Mouse (Mus musculus): ENCODE data around the gene Nkx2-3. TPM values are rescaled to one million over a fixed set of nuclear protein-coding genes. Genes with fewer than 3 reads are reported as not detected.

Nkx2-3 gene
- polyA plus RNA-seq, 1 experiment, result not detected

GRCm38 (mm10) chr19:43603521-43603920 is 8.6 kb upstream of the Nkx2-3 start:
- 83% methylated on average over 5 of the region's 5 CpGs for WGBS
- no peak for DNase-seq
- Histone ChIP-seq H3K27me3 (ENCODE audit: control insufficient read depth, insufficient read depth, low read length) (peaks cover 38% of the 10 kb centered on the region), H3K4me3 (ENCODE audit: control insufficient read depth, insufficient read depth, low read length) (no peak overlapping the region), H3K36me3 (ENCODE audit: control insufficient read depth, insufficient read depth, low read length) (no peaks in the 10 kb centered on the region), H3K4me1 (replicated peaks; ENCODE audit: control insufficient read depth, insufficient read depth, low read length) (no peaks in the 10 kb centered on the region), H3K27ac (ENCODE audit: control insufficient read depth, insufficient read depth, low read length) (no peak overlapping the region)
- TF ChIP-seq CTCF (IDR thresholded peaks at IDR 0.05; ENCODE audit: borderline replicate concordance, control insufficient read depth, extremely low read depth, insufficient read depth, low read length, poor library complexity), result no peak
- TF ChIP-seq POLR2A (IDR thresholded peaks at IDR 0.05; ENCODE audit: control insufficient read depth, extremely low read depth, insufficient read depth, low read length, poor library complexity), result no peak

- H3K4me1 ChIP-seq (replicated peaks; ENCODE audit: control insufficient read depth, insufficient read depth, low read length), result no peaks in the 10 kb centered on the region
- no peak overlapping the region for H3K4me3 ChIP-seq (ENCODE audit: control insufficient read depth, insufficient read depth, low read length)
- H3K27me3 ChIP-seq (ENCODE audit: control insufficient read depth, insufficient read depth, low read length), result peaks cover 31% of the 10 kb centered on the region
- no peak for DNase-seq
- no peaks in the 10 kb centered on the region for H3K36me3 ChIP-seq (ENCODE audit: control insufficient read depth, insufficient read depth, low read length)
- H3K27ac ChIP-seq (ENCODE audit: control insufficient read depth, insufficient read depth, low read length), result no peak overlapping the region
- no peak for TF ChIP-seq CTCF (IDR thresholded peaks at IDR 0.05; ENCODE audit: borderline replicate concordance, control insufficient read depth, extremely low read depth, insufficient read depth, low read length, poor library complexity)
- no peak for TF ChIP-seq POLR2A (IDR thresholded peaks at IDR 0.05; ENCODE audit: control insufficient read depth, extremely low read depth, insufficient read depth, low read length, poor library complexity)
- WGBS, result 91% methylated on average over 7 of the region's 7 CpGs
Measured at GRCm38 (mm10) chr19:43604492-43605120, 7.5 kb upstream of the Nkx2-3 start.

GRCm38 (mm10) chr19:43605666-43606551 is 6.2 kb upstream of the Nkx2-3 start:
- Histone ChIP-seq H3K4me1 (replicated peaks; ENCODE audit: control insufficient read depth, insufficient read depth, low read length) (peaks cover 3% of the 10 kb centered on the region; the same call in 1 of the 2 replicates), H3K36me3 (ENCODE audit: control insufficient read depth, insufficient read depth, low read length) (no peaks in the 10 kb centered on the region), H3K4me3 (ENCODE audit: control insufficient read depth, insufficient read depth, low read length) (no peak overlapping the region), H3K27ac (ENCODE audit: control insufficient read depth, insufficient read depth, low read length) (no peak overlapping the region), H3K27me3 (ENCODE audit: control insufficient read depth, insufficient read depth, low read length) (peaks cover 32% of the 10 kb centered on the region)
- 49% methylated on average over 17 of the region's 17 CpGs for WGBS
- TF ChIP-seq CTCF (IDR thresholded peaks at IDR 0.05; ENCODE audit: borderline replicate concordance, control insufficient read depth, extremely low read depth, insufficient read depth, low read length, poor library complexity) (no peak), POLR2A (IDR thresholded peaks at IDR 0.05; ENCODE audit: control insufficient read depth, extremely low read depth, insufficient read depth, low read length, poor library complexity) (no peak)
- DNase-seq, result no peak

- no peak overlapping the region for H3K4me3 ChIP-seq (ENCODE audit: control insufficient read depth, insufficient read depth, low read length)
- 3% methylated on average over 40 of the region's 40 CpGs for WGBS
- no peak for DNase-seq
- no peaks in the 10 kb centered on the region for H3K36me3 ChIP-seq (ENCODE audit: control insufficient read depth, insufficient read depth, low read length)
- H3K27ac ChIP-seq (ENCODE audit: control insufficient read depth, insufficient read depth, low read length), result no peak overlapping the region
- peaks cover 3% of the 10 kb centered on the region; the same call in 1 of the 2 replicates for H3K4me1 ChIP-seq (replicated peaks; ENCODE audit: control insufficient read depth, insufficient read depth, low read length)
- H3K27me3 ChIP-seq (ENCODE audit: control insufficient read depth, insufficient read depth, low read length), result peaks cover 39% of the 10 kb centered on the region
- TF ChIP-seq CTCF (IDR thresholded peaks at IDR 0.05; ENCODE audit: borderline replicate concordance, control insufficient read depth, extremely low read depth, insufficient read depth, low read length, poor library complexity) (no peak), POLR2A (IDR thresholded peaks at IDR 0.05; ENCODE audit: control insufficient read depth, extremely low read depth, insufficient read depth, low read length, poor library complexity) (no peak)
Measured at GRCm38 (mm10) chr19:43606552-43607530, 5.3 kb upstream of the Nkx2-3 start.

GRCm38 (mm10) chr19:43607842-43608680 is 4.1 kb upstream of the Nkx2-3 start:
- no peak overlapping the region for H3K27ac ChIP-seq (ENCODE audit: control insufficient read depth, insufficient read depth, low read length)
- H3K27me3 ChIP-seq (ENCODE audit: control insufficient read depth, insufficient read depth, low read length), result peaks cover 50% of the 10 kb centered on the region
- 2% methylated on average over 11 of the region's 11 CpGs for WGBS
- H3K4me1 ChIP-seq (replicated peaks; ENCODE audit: control insufficient read depth, insufficient read depth, low read length), result peaks cover 3% of the 10 kb centered on the region; the same call in 1 of the 2 replicates
- H3K36me3 ChIP-seq (ENCODE audit: control insufficient read depth, insufficient read depth, low read length), result no peaks in the 10 kb centered on the region
- DNase-seq, result no peak
- no peak for TF ChIP-seq CTCF (IDR thresholded peaks at IDR 0.05; ENCODE audit: borderline replicate concordance, control insufficient read depth, extremely low read depth, insufficient read depth, low read length, poor library complexity)
- no peak for TF ChIP-seq POLR2A (IDR thresholded peaks at IDR 0.05; ENCODE audit: control insufficient read depth, extremely low read depth, insufficient read depth, low read length, poor library complexity)
- H3K4me3 ChIP-seq (ENCODE audit: control insufficient read depth, insufficient read depth, low read length), result no peak overlapping the region

All from thymus, adult 2 months (tissue).